Mouse (Mus musculus) stomach, embryonic 15.5 days (tissue): ENCODE data around the gene Gm20388. TPM values are rescaled to one million over a fixed set of nuclear protein-coding genes. Genes with fewer than 3 reads are reported as not detected.

Source experiments
- ATAC-seq: fragments of 200-750 bp; cut with Nextera tagmentation; 2 replicates; pipeline ENCODE4 v1.8.0; 2017; ENCODE audit warnings: low read depth, moderate number of reproducible peaks, moderate TSS enrichment; ENCODE audit not compliant: insufficient read depth, low FRiP score
- H3K27ac ChIP-seq: fragments of 300-500 bp; sonication (generic); 2 replicates; pipeline ENCODE4 v1.5.1; 2015; ENCODE audit warnings: mild to moderate bottlenecking, inconsistent platforms
- H3K27me3 ChIP-seq: fragments of 300-500 bp; sonication (generic); replicated peaks from 2 replicates; pipeline ENCODE4 v1.6.1; 2015; ENCODE audit warnings: inconsistent platforms
- H3K36me3 ChIP-seq: fragments of 300-500 bp; sonication (generic); 2 replicates; pipeline ENCODE4 v1.6.1; 2015; ENCODE audit warnings: inconsistent platforms
- H3K4me1 ChIP-seq: fragments of 300-500 bp; sonication (generic); 2 replicates; pipeline ENCODE4 v1.6.1; 2015; ENCODE audit warnings: inconsistent platforms
- H3K4me2 ChIP-seq: fragments of 300-500 bp; sonication (generic); 2 replicates; pipeline ENCODE4 v1.6.1; 2015; ENCODE audit warnings: mild to moderate bottlenecking, inconsistent platforms
- H3K4me3 ChIP-seq: fragments of 300-500 bp; sonication (generic); replicated peaks from 2 replicates; pipeline ENCODE4 v1.5.1; 2015; ENCODE audit warnings: inconsistent platforms
- H3K9ac ChIP-seq: fragments of 300-500 bp; sonication (generic); 2 replicates; pipeline ENCODE4 v1.6.1; 2015; ENCODE audit warnings: inconsistent platforms
- H3K9me3 ChIP-seq: fragments of 300-500 bp; sonication (generic); 2 replicates; pipeline ENCODE4 v1.6.1; 2016; ENCODE audit warnings: inconsistent platforms
- WGBS: fragments of 180-500 bp; shearing (Covaris S2); methylation state at CpG from one replicate; pipeline ENCODE4 v1.1.7; 2015; 5-methylcytosine and 5-hydroxymethylcytosine counted together
- polyA plus RNA-seq: library from polyadenylated mRNA; unstranded; fragments of >200 nt; fragmentation: Nextera tagmentation; extraction: Ambion mirVana; gene quantifications from 2 replicates; pipeline ENCODE4 v1.2.1, GENCODE M21; 2015

Gene Gm20388
- polyA plus RNA-seq, 1 experiment from 2014 or later: not detected

GRCm38 (mm10) chr8:124052110-124052509 lies 4141.5 kb downstream of the Gm20388 start:
- no peak overlapping the region for H3K4me3 ChIP-seq
- H3K4me2 ChIP-seq: no peak overlapping the region
- no peaks in the 10 kb centered on the region for H3K4me1 ChIP-seq
- WGBS: 26% methylated on average over 3 of the region's 3 CpGs
- H3K36me3 ChIP-seq: no peaks in the 10 kb centered on the region
- no peaks in the 10 kb centered on the region for H3K27me3 ChIP-seq
- H3K27ac ChIP-seq: no peak overlapping the region
- no peak for ATAC-seq
- H3K9ac ChIP-seq: no peak overlapping the region
- no peaks in the 10 kb centered on the region for H3K9me3 ChIP-seq

DNA sequence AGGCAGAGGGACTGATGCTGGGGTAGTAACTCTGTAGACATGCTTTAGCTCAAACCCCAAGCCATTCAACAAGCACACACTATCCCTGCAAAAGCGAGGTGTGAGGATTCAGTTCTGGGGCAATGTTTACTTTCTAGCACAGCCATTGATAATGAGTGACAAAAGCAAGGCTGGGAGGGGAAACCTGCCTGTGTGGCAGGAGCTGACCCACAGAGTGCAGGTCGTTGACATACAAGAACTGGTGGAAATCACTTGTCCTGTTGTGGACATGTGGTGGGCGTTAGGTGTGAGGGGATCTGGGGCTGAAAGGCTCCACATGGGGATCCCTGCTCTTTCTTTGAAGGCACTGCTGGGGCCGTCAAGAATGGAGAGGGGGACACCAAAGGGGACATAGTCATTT lies 4141.9 kb downstream of the Gm20388 start:
- no peak; the same call in 1 of the 2 replicates for ATAC-seq
- Histone ChIP-seq H3K4me2 (no peak overlapping the region), H3K27me3 (no peaks in the 10 kb centered on the region), H3K4me3 (no peak overlapping the region), H3K4me1 (no peaks in the 10 kb centered on the region), H3K27ac (no peak overlapping the region), H3K36me3 (no peaks in the 10 kb centered on the region), H3K9ac (no peak overlapping the region), H3K9me3 (no peaks in the 10 kb centered on the region)
- 45% methylated on average over 4 of the region's 4 CpGs for WGBS

DNA sequence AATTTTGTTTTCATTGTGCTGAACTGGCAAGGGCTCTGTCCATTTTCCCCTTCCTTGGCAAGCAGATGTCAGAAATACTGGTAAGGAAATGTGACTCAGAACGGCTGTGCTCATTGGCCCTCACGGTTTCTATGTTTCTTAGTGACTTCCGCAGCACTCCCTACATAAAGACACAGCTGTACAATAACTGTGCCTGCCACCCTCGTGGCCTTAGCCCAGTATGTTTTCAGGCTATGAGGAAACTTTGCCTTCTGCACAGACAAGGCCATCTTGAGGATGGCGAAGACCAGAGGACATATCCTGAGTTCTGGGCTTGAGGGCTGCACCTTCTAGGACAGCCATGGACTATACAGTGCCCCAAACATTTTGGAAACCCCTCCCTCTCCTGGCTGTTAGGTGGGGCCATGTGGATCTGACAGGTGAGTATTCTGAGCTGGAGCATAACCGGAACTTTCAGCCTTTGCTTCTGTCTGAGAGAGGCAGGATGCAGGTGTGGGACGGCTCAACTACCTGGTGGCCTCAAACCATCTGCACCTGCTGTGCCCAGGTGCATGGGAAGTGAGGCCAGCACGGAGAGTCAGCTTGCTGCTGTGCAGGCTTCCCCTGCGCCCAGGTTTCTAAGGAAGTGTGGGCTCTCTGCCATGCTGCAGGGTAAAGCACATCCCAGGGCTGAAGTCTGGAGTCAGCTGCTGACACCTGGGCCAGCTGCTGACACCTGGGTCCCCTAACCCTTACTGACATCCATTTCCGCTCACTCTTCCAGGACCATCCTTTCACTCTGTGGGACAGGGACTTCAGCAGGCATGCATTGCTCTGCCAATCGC lies 4146.4 kb downstream of the Gm20388 start:
- H3K27me3 ChIP-seq: no peaks in the 10 kb centered on the region
- ATAC-seq: no peak
- WGBS: 72% methylated on average over 11 of the region's 11 CpGs

GRCm38 (mm10) chr8:124066325-124067058 lies 4155.9 kb downstream of the Gm20388 start:
- Histone ChIP-seq H3K4me1 (no peaks in the 10 kb centered on the region), H3K27me3 (no peaks in the 10 kb centered on the region), H3K27ac (no peak overlapping the region), H3K36me3 (no peaks in the 10 kb centered on the region), H3K4me2 (no peak overlapping the region), H3K9me3 (no peaks in the 10 kb centered on the region), H3K4me3 (no peak overlapping the region), H3K9ac (no peak overlapping the region)
- ATAC-seq: 0 out of 2 replicates have a peak, but pooled peaks have one; percentile 31
- 52% methylated on average over 4 of the region's 4 CpGs for WGBS

More for the DNA sequence above, 4146.4 kb downstream of the Gm20388 start:
- Histone ChIP-seq H3K4me1 (no peaks in the 10 kb centered on the region), H3K4me2 (no peak overlapping the region), H3K9ac (no peak overlapping the region), H3K36me3 (no peaks in the 10 kb centered on the region), H3K9me3 (no peaks in the 10 kb centered on the region), H3K4me3 (no peak overlapping the region), H3K27ac (no peak overlapping the region)

DNA sequence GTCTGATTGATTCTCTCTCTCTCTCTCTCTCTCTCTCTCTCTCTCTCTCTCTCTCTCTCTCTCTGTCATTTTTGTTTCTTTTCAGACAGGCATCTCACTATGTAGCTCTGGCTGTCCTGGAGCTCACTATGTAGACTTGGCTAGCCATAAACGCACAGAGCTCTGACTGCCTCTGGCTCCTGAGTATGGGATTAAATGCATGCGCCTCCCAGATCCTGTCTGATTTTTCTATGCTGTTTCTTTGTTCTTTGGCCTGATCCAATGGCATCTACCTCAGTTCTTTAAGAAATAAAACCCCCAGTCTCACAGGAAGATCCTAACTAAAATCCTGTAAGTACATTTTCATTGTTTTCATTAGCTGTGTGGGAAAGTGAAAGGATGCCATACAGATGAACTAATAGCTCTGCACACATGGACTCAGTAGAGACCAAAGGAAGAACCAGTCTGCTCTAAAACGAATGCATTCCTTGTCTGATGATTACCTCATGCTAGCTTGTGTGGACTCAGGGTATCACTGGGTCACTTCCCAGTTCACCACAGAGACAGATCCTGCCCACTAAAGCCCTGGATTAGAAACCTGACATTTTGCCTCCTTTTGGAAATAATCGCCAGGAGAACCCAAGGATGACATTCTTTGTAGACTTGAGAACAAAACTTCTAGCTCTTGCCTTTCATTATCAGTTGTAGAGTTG lies 4156.6 kb downstream of the Gm20388 start:
- Histone ChIP-seq H3K4me3 (no peak overlapping the region), H3K4me2 (no peak overlapping the region), H3K9ac (no peak overlapping the region), H3K9me3 (no peaks in the 10 kb centered on the region), H3K27ac (no peak overlapping the region), H3K4me1 (no peaks in the 10 kb centered on the region), H3K27me3 (no peaks in the 10 kb centered on the region), H3K36me3 (no peaks in the 10 kb centered on the region)
- 67% methylated on average over 4 of the region's 4 CpGs for WGBS
- no peak for ATAC-seq

DNA sequence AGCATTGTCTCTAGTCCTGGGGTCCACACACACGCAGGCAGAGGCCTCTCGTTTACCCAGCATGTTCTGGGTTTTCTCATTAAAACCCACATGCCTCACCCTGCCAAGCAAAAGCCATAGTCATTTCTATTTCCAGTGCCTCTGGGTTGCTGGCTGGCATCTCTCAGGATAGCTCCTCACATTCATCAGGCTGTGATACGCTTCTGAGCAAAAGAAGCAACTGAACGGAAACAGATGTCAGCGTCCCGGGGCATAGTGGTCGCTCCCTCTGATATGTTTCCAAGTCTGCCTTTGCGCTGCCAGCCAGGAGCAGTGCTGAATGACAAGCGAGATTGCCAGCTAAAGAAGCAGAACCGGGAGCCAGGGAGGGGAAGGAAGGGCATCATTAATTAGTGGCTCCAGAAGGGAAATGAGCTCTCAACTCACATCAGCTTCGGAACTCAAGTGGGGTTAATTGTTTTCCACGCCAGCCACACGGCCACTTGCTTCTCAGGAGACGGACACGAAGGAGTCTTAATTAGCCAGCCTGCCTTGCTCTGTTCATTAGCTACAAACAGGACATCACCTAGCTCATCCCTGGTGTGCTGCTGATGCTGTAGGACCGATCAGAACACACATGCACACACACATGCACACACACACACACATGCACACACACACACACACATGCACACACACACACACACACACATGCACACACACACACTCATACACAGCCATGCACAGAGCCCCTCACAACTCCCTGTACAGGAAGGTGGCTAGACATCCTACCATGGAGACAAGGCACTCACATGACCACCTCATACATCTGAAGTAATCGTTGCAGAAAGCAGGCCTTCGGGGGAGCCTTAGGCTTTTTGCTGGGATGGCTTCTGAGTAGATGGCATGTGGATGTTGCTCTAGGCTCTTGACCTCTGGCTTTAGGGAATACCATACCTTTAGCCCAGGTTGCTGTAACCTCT lies 4160.0 kb downstream of the Gm20388 start:
- no peak overlapping the region for H3K9ac ChIP-seq
- no peak overlapping the region for H3K4me3 ChIP-seq
- no peaks in the 10 kb centered on the region for H3K9me3 ChIP-seq
- no peak overlapping the region for H3K27ac ChIP-seq
- H3K27me3 ChIP-seq: no peaks in the 10 kb centered on the region
- H3K4me1 ChIP-seq: no peaks in the 10 kb centered on the region
- H3K36me3 ChIP-seq: no peaks in the 10 kb centered on the region
- 57% methylated on average over 18 of the region's 18 CpGs for WGBS
- H3K4me2 ChIP-seq: no peak overlapping the region
- ATAC-seq: no peak

- no peaks in the 10 kb centered on the region for H3K27me3 ChIP-seq
- no peak overlapping the region for H3K4me2 ChIP-seq
- WGBS: 59% methylated on average over 8 of the region's 8 CpGs
- no peak overlapping the region for H3K9ac ChIP-seq
- H3K4me1 ChIP-seq: no peaks in the 10 kb centered on the region
- no peaks in the 10 kb centered on the region for H3K36me3 ChIP-seq
- H3K27ac ChIP-seq: no peak overlapping the region
- H3K4me3 ChIP-seq: no peak overlapping the region
- ATAC-seq: no peak
- H3K9me3 ChIP-seq: no peaks in the 10 kb centered on the region
Measured at GRCm38 (mm10) chr8:124075977-124076376, 4165.3 kb downstream of the Gm20388 start.

DNA sequence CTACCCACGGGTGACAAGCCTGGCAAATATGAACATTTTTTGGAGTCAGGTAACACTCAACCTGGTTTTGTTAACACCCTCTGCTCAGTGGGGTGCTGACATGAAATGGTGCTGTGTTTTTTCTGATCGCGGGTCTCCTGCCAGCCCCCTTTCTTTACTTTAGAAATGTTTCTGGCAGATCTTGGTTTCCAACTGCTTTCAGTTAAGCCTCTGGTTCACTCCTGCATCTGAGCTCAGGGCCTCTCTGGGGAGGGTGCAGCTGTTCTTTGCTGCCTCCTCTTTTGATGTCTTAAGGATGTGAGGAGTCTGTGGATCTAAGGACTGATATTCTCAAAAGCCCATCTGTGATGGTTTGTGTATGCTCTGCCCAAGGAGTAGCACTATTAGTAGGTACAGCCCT lies 4165.8 kb downstream of the Gm20388 start:
- H3K4me3 ChIP-seq: no peak overlapping the region
- H3K27me3 ChIP-seq: no peaks in the 10 kb centered on the region
- no peak overlapping the region for H3K27ac ChIP-seq
- no peaks in the 10 kb centered on the region for H3K4me1 ChIP-seq
- H3K9ac ChIP-seq: no peak overlapping the region
- no peaks in the 10 kb centered on the region for H3K36me3 ChIP-seq
- WGBS: 57% methylated on average over 3 of the region's 3 CpGs
- no peaks in the 10 kb centered on the region for H3K9me3 ChIP-seq
- H3K4me2 ChIP-seq: no peak overlapping the region
- no peak for ATAC-seq

DNA sequence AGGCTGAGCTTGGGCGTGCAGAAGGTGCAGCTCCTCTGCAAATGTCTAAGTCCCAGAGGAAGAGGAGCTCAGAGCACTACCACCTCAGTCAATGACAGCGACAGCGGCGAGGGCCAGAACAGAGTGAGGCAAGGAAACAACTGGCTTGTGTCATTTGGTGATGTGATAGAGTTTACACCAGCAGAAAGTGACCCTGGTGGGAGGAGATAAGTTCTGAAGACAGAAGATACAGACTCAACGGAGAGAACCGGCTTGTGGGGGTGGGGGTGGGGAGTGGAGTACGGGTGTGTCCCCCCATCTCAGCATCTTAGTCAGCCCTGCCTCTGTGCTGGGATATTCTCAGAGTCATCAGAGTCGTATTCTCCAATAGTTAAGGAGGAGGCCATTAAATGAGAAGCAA lies 4166.7 kb downstream of the Gm20388 start:
- H3K36me3 ChIP-seq: no peaks in the 10 kb centered on the region
- H3K27me3 ChIP-seq: no peaks in the 10 kb centered on the region
- H3K4me2 ChIP-seq: no peak overlapping the region
- H3K27ac ChIP-seq: no peak overlapping the region
- H3K9me3 ChIP-seq: no peaks in the 10 kb centered on the region
- WGBS: 63% methylated on average over 8 of the region's 8 CpGs
- no peaks in the 10 kb centered on the region for H3K4me1 ChIP-seq
- no peak overlapping the region for H3K9ac ChIP-seq
- peak; percentile 47; the same call in 1 of the 2 replicates for ATAC-seq
- H3K4me3 ChIP-seq: no peak overlapping the region

DNA sequence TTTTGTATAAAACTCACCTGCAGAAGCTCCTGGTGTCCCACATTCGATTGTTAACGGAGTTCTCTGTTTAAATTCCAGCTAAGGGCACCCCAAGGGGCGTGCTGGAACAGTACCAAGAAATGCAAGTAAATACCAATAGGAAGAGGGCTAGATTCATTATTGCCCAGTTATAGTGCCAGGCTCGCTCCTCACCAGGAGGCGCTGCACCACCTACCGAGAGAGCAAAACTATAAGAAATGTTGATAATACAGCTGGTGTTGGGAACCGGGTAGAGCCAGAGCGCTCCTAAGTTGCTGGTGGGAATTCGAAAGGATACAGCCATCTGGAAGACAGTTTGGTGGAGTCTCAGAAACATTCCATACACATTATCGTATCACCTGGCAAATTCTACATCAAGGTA lies 4167.4 kb downstream of the Gm20388 start:
- Histone ChIP-seq H3K27me3 (no peaks in the 10 kb centered on the region), H3K4me1 (no peaks in the 10 kb centered on the region), H3K9ac (no peak overlapping the region), H3K4me3 (no peak overlapping the region), H3K27ac (no peak overlapping the region), H3K9me3 (no peaks in the 10 kb centered on the region), H3K4me2 (no peak overlapping the region), H3K36me3 (no peaks in the 10 kb centered on the region)
- WGBS: 82% methylated on average over 10 of the region's 10 CpGs
- no peak for ATAC-seq

DNA sequence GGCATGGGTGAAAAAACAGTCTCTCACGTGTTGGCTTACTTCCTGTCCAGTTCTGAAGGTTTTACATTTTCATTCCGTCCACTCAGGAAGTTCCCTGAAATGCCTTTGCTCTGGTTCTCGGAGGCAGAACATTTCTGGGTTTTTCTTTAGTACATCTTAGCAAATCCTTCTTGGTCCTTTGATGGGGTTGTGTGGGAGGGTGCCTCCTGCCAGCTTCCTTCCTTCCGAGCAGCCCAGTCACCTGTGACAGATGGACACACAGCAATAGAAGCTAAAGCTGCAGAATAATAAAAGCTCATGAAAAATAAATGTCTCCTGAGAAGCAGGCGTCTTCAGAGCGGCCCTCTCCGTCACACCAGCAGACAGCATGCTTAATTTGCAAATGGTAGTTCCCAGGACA lies 4168.3 kb downstream of the Gm20388 start:
- Histone ChIP-seq H3K27me3 (no peaks in the 10 kb centered on the region), H3K9ac (no peak overlapping the region), H3K9me3 (no peaks in the 10 kb centered on the region), H3K4me2 (no peak overlapping the region), H3K4me1 (no peaks in the 10 kb centered on the region), H3K4me3 (no peak overlapping the region), H3K36me3 (no peaks in the 10 kb centered on the region), H3K27ac (no peak overlapping the region)
- WGBS: 67% methylated on average over 7 of the region's 7 CpGs
- no peak for ATAC-seq
